Mouse (Mus musculus) adrenal gland, postnatal 4 days (tissue): ENCODE results near the gene Grm2. TPM values are rescaled to one million over a fixed set of nuclear protein-coding genes. Genes with fewer than 3 reads are reported as not detected.
"Not testable (repeated sequence)": the region's sequence is repeated elsewhere in the genome, so short reads cannot be mapped to it uniquely, and the experiment has no call there.

Source experiments
- DNase-seq, 2 experiments: peaks; one replicate each; pipeline ENCODE4 v3.0.0; 2021 to 2022; ENCODE audit warnings: low spot score in 2 of 2, mixed read lengths in 2 of 2
- total RNA-seq, 2 experiments: library from RNA; stranded (reverse); gene quantifications; 2 replicates each; pipeline ENCODE4 v1.2.3; 2021

Gene Grm2
- total RNA-seq, 2 experiments from 2014 or later, result 0.37 TPM; not detected in 1

DNA sequence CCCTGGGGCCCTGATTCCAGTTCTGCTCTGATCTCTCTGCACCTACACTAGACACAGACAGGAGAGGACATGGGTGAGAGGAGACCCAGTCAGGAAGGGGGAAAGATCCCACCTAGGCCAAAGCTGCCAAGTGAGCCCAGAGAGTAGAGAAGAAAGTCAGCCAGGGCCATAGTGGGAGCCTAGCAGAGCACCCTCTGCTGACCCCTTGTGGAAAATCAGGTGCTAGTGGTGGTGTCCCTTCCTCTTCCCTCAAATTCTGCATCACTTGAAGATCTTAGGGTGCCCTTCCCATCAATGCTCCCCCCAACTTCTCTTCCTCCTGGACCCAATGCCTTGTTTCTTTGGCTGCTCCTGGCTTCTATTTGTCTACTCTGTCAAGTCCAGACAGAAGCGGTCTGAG lies 3.2 kb downstream of the Grm2 start:
- DNase-seq, result no peak

DNA sequence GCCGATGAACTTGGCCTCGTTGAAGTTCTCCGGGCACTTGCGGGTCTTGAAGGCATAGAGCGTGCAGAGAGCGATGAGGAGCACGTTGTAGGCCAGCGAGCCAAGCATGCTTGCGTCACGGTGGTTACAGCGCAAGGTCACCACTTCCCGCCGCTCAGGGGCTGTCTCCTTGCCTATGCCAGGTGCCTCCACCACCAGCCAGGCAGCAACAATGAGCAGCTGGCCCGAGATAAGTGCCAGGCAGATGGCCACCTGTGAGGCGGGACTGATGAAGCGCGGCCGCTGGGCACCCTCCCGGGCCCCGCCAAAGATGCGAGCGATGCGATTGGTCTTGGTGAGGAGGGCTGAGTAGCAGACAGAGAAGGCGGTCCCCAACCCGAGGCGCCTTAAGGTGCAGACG lies 8.7 kb downstream of the Grm2 start:
- DNase-seq, result no peak

DNA sequence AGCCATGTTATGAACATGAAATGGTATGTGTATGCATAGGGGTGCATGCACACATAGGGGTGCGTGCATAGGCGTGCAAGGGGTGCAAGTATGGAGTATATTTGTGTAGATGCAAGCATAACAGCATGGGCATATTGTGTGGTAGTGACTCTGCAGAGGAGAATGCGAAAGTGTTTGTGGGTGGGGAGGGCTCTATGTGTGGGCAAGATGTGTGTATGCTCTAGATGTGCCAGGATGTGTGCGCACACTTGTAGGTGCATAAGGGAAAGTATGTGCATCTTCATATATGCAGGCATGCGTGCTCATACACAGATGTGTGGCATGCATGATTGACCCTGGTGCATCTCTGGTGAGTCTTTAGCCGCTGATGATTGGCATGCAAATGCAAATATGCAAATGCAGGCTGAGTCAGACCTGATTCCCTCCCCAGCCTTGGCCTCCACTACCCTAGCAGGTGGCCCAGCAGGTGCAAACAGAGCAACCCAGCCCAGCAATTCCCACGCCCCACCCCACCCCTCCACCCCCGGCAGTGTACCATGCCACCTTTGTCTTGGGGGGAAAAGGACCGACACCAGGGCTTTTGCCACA lies 10.1 kb downstream of the Grm2 start:
- DNase-seq, result no peak

DNA sequence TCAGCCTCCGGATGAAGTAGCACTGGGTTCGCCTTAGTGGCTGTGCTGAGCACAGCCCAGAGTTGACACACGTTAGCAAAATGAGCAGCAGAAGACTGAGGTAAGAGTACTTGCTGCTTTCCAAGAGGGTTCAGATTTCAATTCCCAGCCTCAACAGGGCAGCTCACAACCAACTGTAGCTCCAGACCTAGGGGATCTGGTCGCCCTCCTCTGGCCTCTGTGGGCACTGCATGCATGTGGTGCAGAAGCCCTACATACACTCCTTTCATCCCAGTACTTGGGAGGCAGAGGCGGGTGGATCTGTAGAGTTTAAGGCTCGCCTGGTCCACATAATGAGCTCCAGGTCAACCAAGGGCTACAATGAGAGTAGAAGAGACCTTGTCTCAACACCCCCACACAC lies 12.1 kb downstream of the Grm2 start:
- no peak for DNase-seq

DNA sequence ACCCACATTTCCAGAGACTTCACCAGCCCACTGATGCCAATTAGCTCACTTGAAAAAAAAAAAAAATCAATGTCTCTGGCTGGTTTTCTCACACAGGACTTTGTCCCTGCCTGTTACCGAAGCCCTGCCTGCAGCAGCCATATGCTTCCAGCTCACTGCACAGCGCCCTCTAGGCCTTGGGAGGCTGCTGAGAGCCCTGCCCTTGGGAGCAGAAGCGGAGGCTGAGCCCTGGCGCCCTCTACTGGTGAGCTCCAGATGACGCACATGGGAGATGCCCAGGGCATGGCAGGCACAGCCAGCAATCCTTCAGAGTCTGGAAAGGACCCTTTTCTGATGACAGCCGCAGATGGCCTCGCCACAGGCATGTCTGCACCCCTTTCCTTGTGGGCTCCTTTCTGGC lies 12.8 kb downstream of the Grm2 start:
- DNase-seq, result peak; percentile 67 to 79

DNA sequence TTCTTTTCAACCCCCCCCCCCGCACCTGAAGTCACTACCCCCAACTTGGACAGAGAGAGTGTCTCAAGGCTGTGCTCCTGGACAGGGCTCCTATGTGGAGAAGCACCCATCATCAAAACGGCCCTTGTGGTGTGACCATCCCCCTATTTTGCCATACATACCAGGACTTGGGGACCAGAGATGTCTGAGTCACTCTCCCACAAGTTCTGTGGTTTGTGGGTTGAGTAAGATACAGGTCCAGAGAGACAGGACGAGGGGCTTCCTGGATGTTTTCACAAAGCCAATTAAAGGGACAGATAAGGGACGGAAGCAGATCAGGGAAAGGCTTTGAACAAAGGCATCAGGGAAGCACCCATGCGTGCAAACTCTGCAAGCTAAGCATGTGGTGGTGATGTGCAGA lies 14.5 kb downstream of the Grm2 start:
- DNase-seq, result no peak

DNA sequence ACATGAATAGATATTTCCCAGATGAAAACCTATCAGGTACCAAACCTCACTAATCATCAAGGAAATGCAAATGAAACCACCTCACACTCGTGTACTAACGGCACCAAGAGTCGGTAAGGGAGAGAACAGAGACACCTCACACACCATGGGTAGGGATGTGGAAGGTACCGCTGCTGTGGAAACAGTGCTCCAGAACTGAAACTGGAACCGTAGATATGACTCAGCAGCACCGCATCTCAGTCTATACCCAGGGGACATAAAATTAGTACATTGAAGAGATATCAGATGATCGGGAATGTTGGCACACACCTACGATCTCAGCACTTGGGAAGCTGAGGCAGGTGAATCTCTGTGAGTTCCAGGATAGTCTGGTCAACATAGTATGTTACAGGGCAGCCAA lies 17.7 kb downstream of the Grm2 start:
- no peak for DNase-seq

DNA sequence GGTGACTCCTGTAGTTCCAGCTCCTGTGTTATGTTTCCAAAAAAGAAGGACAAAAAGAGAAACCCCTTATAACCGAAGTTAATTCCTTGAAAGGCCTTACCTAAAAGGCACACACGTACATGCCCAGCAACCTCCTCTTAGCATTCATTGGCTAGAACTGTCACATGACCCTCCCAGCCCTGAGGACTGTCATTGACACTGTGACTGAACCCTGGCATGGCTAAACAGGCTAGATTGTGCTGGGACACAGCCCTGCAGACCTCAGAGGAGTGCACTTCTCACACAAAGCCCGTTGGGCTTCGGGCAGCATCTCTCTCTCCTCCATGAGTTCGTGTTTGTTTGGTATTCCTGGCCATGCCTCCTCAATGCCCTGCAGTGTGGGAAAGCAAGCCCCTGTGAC lies 23.7 kb downstream of the Grm2 start:
- no peak for DNase-seq

DNA sequence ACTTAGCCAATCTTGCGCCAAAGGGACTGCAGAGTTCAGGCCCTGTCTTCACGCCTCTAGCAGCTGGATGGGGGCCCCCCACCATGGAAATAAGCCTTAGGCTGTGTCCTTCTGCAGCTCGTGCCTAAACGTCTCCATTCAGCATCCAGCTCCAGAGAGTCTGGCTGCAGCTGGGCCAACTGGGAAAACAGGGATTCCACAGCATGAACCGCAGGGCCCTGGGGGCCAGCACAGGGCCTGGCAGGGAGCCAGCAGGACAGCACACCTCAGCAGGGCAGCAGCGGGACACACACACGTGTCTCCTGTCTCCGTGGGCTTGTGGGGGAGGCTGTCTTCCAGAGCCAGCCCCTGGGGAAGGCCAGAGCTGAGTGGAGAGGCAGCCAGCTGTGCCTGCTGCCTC lies 28.1 kb downstream of the Grm2 start:
- not testable (repeated sequence) for DNase-seq

DNA sequence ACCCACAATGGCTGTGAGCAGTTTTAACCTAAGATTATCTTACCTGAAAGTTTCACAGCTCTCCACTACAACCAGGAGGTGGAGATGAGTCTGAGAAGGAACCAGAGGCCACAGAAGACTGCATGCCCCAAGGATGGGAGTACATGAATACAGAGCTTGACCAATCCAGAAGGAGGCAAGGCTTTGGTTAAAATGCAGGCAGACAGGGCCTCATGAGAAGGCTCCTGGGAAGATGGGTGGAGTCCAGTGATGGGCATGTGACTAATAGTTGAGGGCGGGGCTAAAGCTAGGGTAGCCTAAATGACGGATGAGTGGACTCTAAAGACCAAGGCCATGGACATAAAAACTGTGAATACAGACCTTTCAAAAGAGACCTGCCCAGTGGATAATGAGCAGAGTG lies 29.6 kb downstream of the Grm2 start, which contains the start of gene Iqcf6:
Iqcf6 (plus strand) TSS at position 301 of the 400 bp plus-strand sequence.
- no peak for DNase-seq

DNA sequence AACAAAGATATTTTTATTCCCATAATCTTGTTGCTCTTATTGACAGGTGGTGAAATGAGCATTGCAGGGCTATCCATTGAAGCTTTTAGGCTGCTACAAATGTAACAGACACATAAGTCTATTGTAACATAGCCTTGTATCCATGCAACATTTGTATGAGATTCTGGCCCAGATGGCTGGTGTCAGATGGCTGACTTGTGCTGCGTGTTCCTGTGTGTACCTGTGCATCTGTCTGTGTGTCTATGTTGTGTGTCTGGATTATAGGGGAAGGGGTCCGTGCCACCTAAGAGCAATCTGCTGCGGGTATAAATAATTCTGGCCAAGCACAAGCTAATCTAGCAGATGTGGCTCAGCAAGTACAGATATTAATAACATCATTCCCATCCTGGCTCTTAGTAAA lies 38.4 kb downstream of the Grm2 start:
- DNase-seq, result no peak

DNA sequence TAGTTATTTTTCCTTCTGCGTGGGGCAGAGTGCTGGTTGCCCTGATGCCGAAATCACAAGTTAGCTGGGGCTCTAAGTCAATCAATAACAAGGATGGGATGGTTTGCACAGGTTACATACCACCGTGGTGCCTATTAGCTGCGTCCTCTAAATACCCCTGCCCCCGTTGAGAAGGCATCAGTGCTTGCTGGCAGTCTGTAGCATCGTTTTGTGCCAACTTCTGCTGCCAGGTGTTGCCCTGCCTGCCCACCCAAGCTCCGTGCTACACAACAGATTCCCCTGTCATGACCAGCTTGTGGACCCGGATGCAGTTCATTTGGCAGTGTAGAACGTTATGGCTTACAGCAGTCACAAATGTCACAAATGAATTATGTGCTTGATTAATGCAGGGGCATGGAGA lies 39.6 kb downstream of the Grm2 start:
- no peak for DNase-seq

DNA sequence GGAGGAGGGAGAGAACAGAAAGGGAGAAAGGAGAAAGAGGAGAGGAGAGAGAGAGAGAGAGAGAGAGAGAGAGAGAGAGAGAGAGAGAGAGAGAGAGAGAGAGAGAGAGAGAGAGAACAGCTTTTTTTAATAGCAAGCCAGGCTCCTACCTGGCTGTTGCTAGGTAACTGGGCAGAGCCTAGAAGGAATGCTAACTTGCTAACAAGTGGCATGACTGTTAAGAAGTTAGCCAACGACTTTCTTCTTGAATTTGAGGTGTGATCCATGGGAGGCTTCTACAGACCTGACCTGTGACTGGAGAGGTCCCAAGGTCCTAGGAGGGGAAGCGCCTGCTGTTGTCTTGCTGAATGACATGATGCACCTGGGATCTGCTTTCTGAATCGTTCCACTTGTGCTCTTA lies 41.3 kb downstream of the Grm2 start:
- DNase-seq, result no peak

DNA sequence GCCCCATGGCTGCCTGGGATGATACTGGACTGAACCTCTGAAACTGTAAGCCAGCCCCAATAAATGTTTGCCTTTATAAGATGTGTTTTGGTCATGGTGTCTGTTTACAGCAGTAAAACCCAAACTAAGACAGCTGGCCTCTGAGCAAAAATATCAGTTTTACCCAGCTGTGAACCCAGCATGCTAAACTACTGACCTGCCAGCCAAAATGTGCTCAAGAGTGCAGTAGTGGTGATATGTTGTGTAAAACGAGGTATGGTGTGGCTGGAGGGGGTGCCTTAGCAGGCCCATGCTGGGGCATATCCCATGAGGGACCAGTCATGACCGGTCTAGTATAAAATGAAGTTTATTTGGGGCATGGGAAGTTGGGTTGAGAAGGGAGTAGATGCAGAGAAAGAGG lies 41.9 kb downstream of the Grm2 start:
- DNase-seq, result no peak

DNA sequence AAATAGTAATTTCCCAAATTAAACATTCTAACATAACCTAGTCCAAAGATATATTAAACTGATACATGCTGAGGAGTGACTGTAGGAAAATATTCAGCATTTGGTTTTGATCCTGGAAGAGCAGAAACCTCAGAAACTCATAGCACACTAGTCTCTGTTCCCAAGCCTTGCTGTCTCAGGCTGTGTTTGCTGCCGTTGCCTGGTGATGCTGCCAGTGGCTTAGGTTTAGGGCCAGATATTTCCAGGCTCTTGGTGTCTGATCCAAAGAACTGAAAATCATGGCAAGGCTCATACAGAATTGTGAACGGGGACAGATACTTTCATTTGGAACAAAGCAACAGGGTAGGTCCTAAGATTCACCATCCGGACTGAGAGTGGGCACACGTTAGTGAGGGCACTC lies 45.2 kb downstream of the Grm2 start:
- no peak for DNase-seq

DNA sequence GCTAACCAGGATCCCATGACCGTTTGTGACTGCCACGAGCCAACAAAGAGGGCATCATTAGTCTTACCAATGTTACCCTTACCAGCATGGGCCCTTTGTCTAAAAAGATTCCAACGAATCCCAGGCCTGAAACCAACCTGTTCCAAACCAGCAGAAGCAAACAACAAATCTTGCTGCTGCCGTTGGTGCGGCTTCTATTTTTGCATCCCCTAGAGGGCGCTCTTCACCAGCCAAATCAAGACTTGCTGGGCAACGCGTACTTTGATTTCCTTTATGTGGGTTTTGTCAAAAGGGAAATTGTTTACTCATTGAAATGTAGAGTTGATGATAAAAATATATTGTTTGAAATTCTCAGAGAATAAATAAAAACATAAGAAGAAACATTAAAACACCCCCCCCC lies 55.3 kb downstream of the Grm2 start:
- DNase-seq, result peak; percentile 11 to 32

DNA sequence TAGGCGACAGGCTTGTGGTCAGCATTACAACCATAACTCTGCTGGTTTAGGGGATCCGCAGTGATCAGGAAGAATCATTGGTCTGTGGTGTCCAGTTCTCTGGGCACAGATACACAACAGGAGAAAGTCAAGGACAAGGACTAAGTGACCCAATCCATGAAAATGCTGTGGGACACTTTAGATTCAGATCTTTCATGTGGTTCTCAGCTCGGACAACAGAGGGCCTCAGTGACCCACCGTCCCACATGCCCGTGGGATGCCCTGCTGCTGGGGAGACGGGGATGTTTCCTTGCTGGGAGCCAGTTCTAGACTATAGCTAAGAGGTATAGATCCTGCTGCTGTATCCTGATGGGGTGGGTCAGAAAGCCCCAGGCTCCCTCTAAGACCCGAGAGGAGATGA lies 57.4 kb downstream of the Grm2 start:
- no peak for DNase-seq

DNA sequence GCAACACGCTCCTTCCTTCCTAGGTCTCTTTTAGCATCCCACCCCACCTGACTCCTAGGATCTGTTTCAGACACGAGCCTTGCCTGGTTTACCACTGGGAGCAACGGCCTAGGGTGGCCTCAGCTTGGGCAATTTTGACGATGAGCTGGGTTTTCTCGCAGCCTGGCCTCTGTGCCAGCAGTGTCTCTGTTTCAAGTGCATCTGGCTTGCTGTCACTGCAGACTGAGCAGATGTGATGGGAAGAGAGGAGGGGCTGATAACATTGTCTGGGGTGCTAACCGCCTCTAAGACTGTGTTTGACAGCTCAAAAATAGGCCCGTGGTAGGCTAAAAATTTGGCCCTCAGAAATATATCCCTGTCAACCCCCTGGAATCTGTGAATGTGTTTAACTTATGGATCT lies 60.0 kb downstream of the Grm2 start:
- DNase-seq, result no peak

DNA sequence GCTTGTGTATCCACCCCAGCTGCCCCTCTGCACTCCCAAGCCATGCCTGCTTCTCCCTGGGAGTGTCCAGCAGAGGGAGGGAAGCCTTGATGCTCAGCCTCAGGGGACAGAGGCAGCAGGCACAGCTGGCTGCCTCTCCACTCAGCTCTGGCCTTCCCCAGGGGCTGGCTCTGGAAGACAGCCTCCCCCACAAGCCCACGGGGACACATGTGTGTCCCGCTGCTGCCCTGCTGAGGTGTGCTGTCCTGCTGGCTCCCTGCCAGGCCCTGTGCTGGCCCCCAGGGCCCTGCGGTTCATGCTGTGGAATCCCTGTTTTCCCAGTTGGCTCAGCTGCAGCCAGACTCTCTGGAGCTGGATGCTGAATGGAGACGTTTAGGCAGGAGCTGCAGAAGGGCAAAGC lies 60.5 kb downstream of the Grm2 start:
- not testable (repeated sequence) for DNase-seq

Other genes starting within 250 kb of the Grm2 start
- gene Rpl29, start 226.6 kb downstream of the Grm2 start, total RNA-seq, result 100 to 1,000 TPM; 607 to 624 TPM
- 10 to 100 TPM; 23.1 to 23.4 TPM for gene Acy1, start 217.8 kb downstream of the Grm2 start, total RNA-seq
- 10 to 100 TPM; 43.5 to 44.1 TPM for gene Abhd14b, start 208.6 kb downstream of the Grm2 start, total RNA-seq
- 10 to 100 TPM; 29.8 to 30.2 TPM for gene Abhd14a, start 208.4 kb downstream of the Grm2 start, total RNA-seq
- 10 to 100 TPM; 59.5 to 63.8 TPM for gene Pcbp4, start 202.8 kb downstream of the Grm2 start, total RNA-seq
- gene Gpr62, start 190.1 kb downstream of the Grm2 start, total RNA-seq, result under 1 TPM; 0.40 to 0.67 TPM
- gene Rrp9, start 180.1 kb downstream of the Grm2 start, total RNA-seq, result 10 to 100 TPM; 33.4 to 40.7 TPM
- 10 to 100 TPM; 15.8 to 18.1 TPM for gene Parp3, start 179.1 kb downstream of the Grm2 start, total RNA-seq
- not detected for gene Iqcf1, start 156.1 kb downstream of the Grm2 start, total RNA-seq
- gene Iqcf5, start 141.5 kb downstream of the Grm2 start, total RNA-seq, result not detected
- not detected for gene Iqcf3, start 94.5 kb downstream of the Grm2 start, total RNA-seq
- gene Iqcf4, start 85.1 kb downstream of the Grm2 start, total RNA-seq, result not detected
- not detected for gene Iqcf6, start 29.5 kb downstream of the Grm2 start, total RNA-seq
- 10 to 100 TPM; 71.2 to 78.9 TPM for gene Tex264, start 29.8 kb upstream of the Grm2 start, total RNA-seq
- 10 to 100 TPM; 27.5 to 27.8 TPM for gene Rad54l2, start 133.1 kb upstream of the Grm2 start, total RNA-seq
- gene Dcaf1, start 165.8 kb upstream of the Grm2 start, total RNA-seq, result 10 to 100 TPM; 34.1 to 39.8 TPM
- 10 to 100 TPM; 39.3 to 42.3 TPM for gene Rbm15b, start 231.3 kb upstream of the Grm2 start, total RNA-seq
- gene Manf, start 235.9 kb upstream of the Grm2 start, total RNA-seq, result 100 to 1,000 TPM; 264 to 274 TPM